Mouse (Mus musculus): ENCODE results near the gene Gm6176. TPM values are rescaled to one million over a fixed set of nuclear protein-coding genes. Genes with fewer than 3 reads are reported as not detected.
"Not testable (repeated sequence)": the region's sequence is repeated elsewhere in the genome, so short reads cannot be mapped to it uniquely, and the experiment has no call there.

Gene Gm6176
- not detected in 2 replicates for polyA plus RNA-seq (2016; fragmentation: Nextera tagmentation; extraction: Ambion mirVana)

GRCm38 (mm10) chr7:22056205-22056604, at the start of gene Gm6176:
Gene Gm6176, minus strand, starts transcription at chr7:22056305.
- not testable (repeated sequence) for H3K4me2 ChIP-seq (replicated peaks); H3K4me1 ChIP-seq; H3K4me3 ChIP-seq; H3K36me3 ChIP-seq; H3K9me3 ChIP-seq; H3K27me3 ChIP-seq; H3K9ac ChIP-seq; H3K27ac ChIP-seq; ATAC-seq (ENCODE audit: insufficient number of reproducible peaks, insufficient read depth, low FRiP score, low TSS enrichment)
- no CpG with 5 or more reads among the region's 1 CpGs for WGBS

- H3K27ac ChIP-seq; H3K36me3 ChIP-seq; H3K9me3 ChIP-seq; ATAC-seq (ENCODE audit: insufficient number of reproducible peaks, insufficient read depth, low FRiP score, low TSS enrichment); H3K4me3 ChIP-seq; H3K9ac ChIP-seq; H3K4me1 ChIP-seq; H3K4me2 ChIP-seq (replicated peaks); H3K27me3 ChIP-seq: not testable (repeated sequence)
- no CpG with 5 or more reads among the region's 7 CpGs for WGBS
These were observed 12.7 kb upstream of the Gm6176 start, which contains the start of gene Vmn1r139 for GRCm38 (mm10) chr7:22068757-22069156. Gene Vmn1r139, plus strand, starts transcription at chr7:22069057.

GRCm38 (mm10) chr7:22028797-22029196, 27.3 kb downstream of the Gm6176 start, which contains the start of gene Vmn1r138:
Gene Vmn1r138, minus strand, starts transcription at chr7:22028897.
- H3K4me2 ChIP-seq (replicated peaks); ATAC-seq (ENCODE audit: insufficient number of reproducible peaks, insufficient read depth, low FRiP score, low TSS enrichment); H3K4me1 ChIP-seq; H3K27ac ChIP-seq; H3K36me3 ChIP-seq; H3K4me3 ChIP-seq; H3K27me3 ChIP-seq; H3K9me3 ChIP-seq; H3K9ac ChIP-seq: not testable (repeated sequence)
- WGBS: no CpG with 5 or more reads among the region's 2 CpGs

Other genes starting within 250 kb of the Gm6176 start
- gene Vmn1r135, start 224.0 kb downstream of the Gm6176 start, polyA plus RNA-seq (2016; fragmentation: Nextera tagmentation; extraction: Ambion mirVana): not detected in 2 replicates
- not detected in 2 replicates for gene Gm5725, start 212.0 kb downstream of the Gm6176 start, polyA plus RNA-seq (2016; fragmentation: Nextera tagmentation; extraction: Ambion mirVana)
- not detected in 2 replicates for gene Gm5891, start 135.0 kb downstream of the Gm6176 start, polyA plus RNA-seq (2016; fragmentation: Nextera tagmentation; extraction: Ambion mirVana)
- gene Vmn1r137, start 61.7 kb downstream of the Gm6176 start, polyA plus RNA-seq (2016; fragmentation: Nextera tagmentation; extraction: Ambion mirVana): not detected in 2 replicates
- not detected in 2 replicates for gene Vmn1r138, start 27.4 kb downstream of the Gm6176 start, polyA plus RNA-seq (2016; fragmentation: Nextera tagmentation; extraction: Ambion mirVana)
- not detected in 2 replicates for gene Vmn1r139, start 12.8 kb upstream of the Gm6176 start, polyA plus RNA-seq (2016; fragmentation: Nextera tagmentation; extraction: Ambion mirVana)
- not detected in 2 replicates for gene Gm16451, start 61.9 kb upstream of the Gm6176 start, polyA plus RNA-seq (2016; fragmentation: Nextera tagmentation; extraction: Ambion mirVana)
- not detected in 2 replicates for gene Gm10666, start 78.4 kb upstream of the Gm6176 start, polyA plus RNA-seq (2016; fragmentation: Nextera tagmentation; extraction: Ambion mirVana)
- not detected in 2 replicates for gene Vmn1r142, start 107.7 kb upstream of the Gm6176 start, polyA plus RNA-seq (2016; fragmentation: Nextera tagmentation; extraction: Ambion mirVana)
- not detected in 2 replicates for gene Vmn1r143, start 133.1 kb upstream of the Gm6176 start, polyA plus RNA-seq (2016; fragmentation: Nextera tagmentation; extraction: Ambion mirVana)
- not detected in 2 replicates for gene Gm8653, start 145.0 kb upstream of the Gm6176 start, polyA plus RNA-seq (2016; fragmentation: Nextera tagmentation; extraction: Ambion mirVana)
- gene Gm8453, start 173.2 kb upstream of the Gm6176 start, polyA plus RNA-seq (2016; fragmentation: Nextera tagmentation; extraction: Ambion mirVana): not detected in 2 replicates